Mouse (Mus musculus) kidney, adult 8-10 months (tissue): ENCODE results near the gene Nrxn3.

Experiments used
- DNase-seq, 2 experiments: peaks; one replicate each; pipeline ENCODE4 v3.0.0; 2022

Nrxn3 gene

GRCm38 (mm10) chr12:89722462-89722861 is 999.8 kb downstream of the Nrxn3 start:
- no peak for DNase-seq

- DNase-seq: no peak
Measured at GRCm38 (mm10) chr12:89724048-89724447, 1001.4 kb downstream of the Nrxn3 start.

GRCm38 (mm10) chr12:89742326-89742725 is 1019.6 kb downstream of the Nrxn3 start:
- no peak for DNase-seq

- no peak for DNase-seq
Measured at GRCm38 (mm10) chr12:89742796-89743195, 1020.1 kb downstream of the Nrxn3 start.

GRCm38 (mm10) chr12:89764191-89765082 is 1041.8 kb downstream of the Nrxn3 start:
- DNase-seq: no peak

- no peak for DNase-seq
Measured at GRCm38 (mm10) chr12:89765179-89765578, 1042.5 kb downstream of the Nrxn3 start.

GRCm38 (mm10) chr12:89788794-89789193 is 1066.1 kb downstream of the Nrxn3 start:
- DNase-seq: no peak

- DNase-seq: no peak
Measured at GRCm38 (mm10) chr12:89789981-89790380, 1067.3 kb downstream of the Nrxn3 start.

GRCm38 (mm10) chr12:89791829-89792228 is 1069.2 kb downstream of the Nrxn3 start:
- DNase-seq: no peak

GRCm38 (mm10) chr12:89794741-89795140 is 1072.1 kb downstream of the Nrxn3 start:
- DNase-seq: no peak

- no peak for DNase-seq
Measured at GRCm38 (mm10) chr12:89808217-89808616, 1085.5 kb downstream of the Nrxn3 start.

GRCm38 (mm10) chr12:89810146-89810545 is 1087.5 kb downstream of the Nrxn3 start:
- no peak for DNase-seq

GRCm38 (mm10) chr12:89811815-89812549 is 1089.3 kb downstream of the Nrxn3 start:
- DNase-seq: peak; percentile 24 to 40

GRCm38 (mm10) chr12:89812550-89813207 is 1090.0 kb downstream of the Nrxn3 start:
- DNase-seq: no peak

- DNase-seq: no peak
Measured at GRCm38 (mm10) chr12:89813294-89813693, 1090.6 kb downstream of the Nrxn3 start.

- no peak for DNase-seq
Measured at GRCm38 (mm10) chr12:89813718-89814117, 1091.0 kb downstream of the Nrxn3 start.

- no peak for DNase-seq
Measured at GRCm38 (mm10) chr12:89814536-89814935, 1091.9 kb downstream of the Nrxn3 start.

GRCm38 (mm10) chr12:89817072-89817773 is 1094.5 kb downstream of the Nrxn3 start:
- no peak for DNase-seq

- DNase-seq: no peak
Measured at GRCm38 (mm10) chr12:89818200-89818599, 1095.5 kb downstream of the Nrxn3 start.

- DNase-seq: no peak
Measured at GRCm38 (mm10) chr12:89822141-89822540, 1099.5 kb downstream of the Nrxn3 start.

- no peak for DNase-seq
Measured at GRCm38 (mm10) chr12:89829927-89830326, 1107.3 kb downstream of the Nrxn3 start.

GRCm38 (mm10) chr12:89830350-89830749 is 1107.7 kb downstream of the Nrxn3 start:
- no peak for DNase-seq

GRCm38 (mm10) chr12:89831300-89831699 is 1108.6 kb downstream of the Nrxn3 start:
- no peak for DNase-seq
